ENCODE assay signal across 8 mouse cellular contexts in the genomic region with DNA sequence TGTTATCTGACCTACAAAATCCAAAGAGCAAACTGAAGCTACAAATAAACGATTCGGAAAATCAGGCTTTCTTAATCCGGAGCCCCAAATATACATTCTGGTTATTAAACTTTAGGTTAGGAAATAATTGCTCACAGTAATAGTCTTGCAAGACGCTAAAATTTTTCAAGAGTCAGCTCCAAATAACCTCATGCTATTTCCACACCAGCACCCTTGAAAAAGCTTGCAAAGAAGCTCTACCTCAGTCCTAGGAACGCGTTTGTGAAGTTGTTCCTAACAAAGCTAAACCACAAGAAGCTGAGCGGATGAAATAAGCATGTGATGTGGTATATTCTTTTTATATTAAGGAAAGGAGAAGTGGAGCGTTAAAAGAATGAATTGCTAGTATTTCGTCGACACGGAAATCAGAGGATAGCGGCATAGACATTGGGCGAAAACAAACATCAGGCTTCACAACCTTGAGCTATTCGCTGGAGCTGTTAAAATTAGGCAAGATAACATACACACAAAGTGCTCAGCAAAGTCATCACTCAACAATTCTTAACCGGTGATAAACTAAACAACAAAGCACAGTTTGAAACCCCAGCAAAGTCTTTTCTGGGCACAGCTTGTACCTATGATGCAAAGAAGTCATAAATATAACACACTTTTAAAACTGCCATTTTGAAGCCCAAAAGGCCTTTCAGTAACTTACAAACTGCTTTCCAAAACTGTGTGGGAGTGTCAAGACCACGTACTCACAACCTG. TPM values are rescaled to one million over a fixed set of nuclear protein-coding genes. Genes with fewer than 3 reads are reported as not detected.
A peak's percentile ranks its signal among the peaks of the same experiment; 100 is the strongest.
DNase-seq lines count a peak whose midpoint lies in the region; ATAC-seq lines count a peak whose summit lies in the region.

No protein-coding gene starts in this region.

- peak overlapping the region; percentile 80 for H3K9ac ChIP-seq in hindbrain, embryonic 13.5 days
- peak overlapping the region; percentile 84 for H3K9ac ChIP-seq in midbrain, embryonic 16.5 days (ENCODE audit: low read depth, low read length)

- H3K27me3 ChIP-seq in megakaryocyte, embryonic 14.5 days (replicated peaks): no peaks in the 10 kb centered on the region
- H3K27me3 ChIP-seq in hindbrain, embryonic 13.5 days: 0 out of 2 replicates have a peak, but pooled peaks cover 2% of the 10 kb centered on the region
- no peaks in the 10 kb centered on the region for H3K27me3 ChIP-seq in midbrain, embryonic 16.5 days (ENCODE audit: control insufficient read depth, insufficient read depth, low read depth, low read length)

- H3K9me3 ChIP-seq in megakaryocyte, embryonic 14.5 days: no peaks in the 10 kb centered on the region
- H3K9me3 ChIP-seq in hindbrain, embryonic 13.5 days: no peaks in the 10 kb centered on the region
- H3K9me3 ChIP-seq in midbrain, embryonic 16.5 days (replicated peaks; ENCODE audit: control insufficient read depth, low read length, poor library complexity, severe bottlenecking): no peaks in the 10 kb centered on the region

- 27% methylated on average over 16 of the region's 16 CpGs for WGBS in hindbrain, embryonic 13.5 days
- WGBS in midbrain, embryonic 16.5 days: 22% methylated on average over 16 of the region's 16 CpGs

- peak; percentile 11 for DNase-seq in adrenal gland, postnatal 14 days
- DNase-seq in adrenal gland, adult 18-20 months (ENCODE audit: low spot score in 2 of 2): no peak
- DNase-seq in urinary bladder, adult 18-20 months (ENCODE audit: low spot score in 2 of 2): no peak
- no peak for DNase-seq in layer of hippocampus, adult 11-12 months (ENCODE audit: low spot score)

- no peak for ATAC-seq in megakaryocyte, adult 5-6 weeks (ENCODE audit: poor library complexity, severe bottlenecking)
- ATAC-seq in hindbrain, embryonic 13.5 days (ENCODE audit: low FRiP score): no peak
- no peak for ATAC-seq in midbrain, embryonic 16.5 days

- peaks cover 11% of the 10 kb centered on the region for H3K36me3 ChIP-seq in megakaryocyte, embryonic 14.5 days (replicated peaks; ENCODE audit: low read length)
- peaks cover under 1% of the 10 kb centered on the region; the same call in 1 of the 2 replicates for H3K36me3 ChIP-seq in hindbrain, embryonic 13.5 days
- no peaks in the 10 kb centered on the region for H3K36me3 ChIP-seq in midbrain, embryonic 16.5 days (ENCODE audit: control insufficient read depth, insufficient read depth, low read length)

- peak overlapping the region; percentile 99 for H3K4me3 ChIP-seq in megakaryocyte, embryonic 14.5 days (replicated peaks)
- peak overlapping the region; percentile 58 for H3K4me3 ChIP-seq in hindbrain, embryonic 13.5 days
- H3K4me3 ChIP-seq in midbrain, embryonic 16.5 days (ENCODE audit: low read depth, low read length): peak overlapping the region; percentile 75

- peaks cover 48% of the 10 kb centered on the region for H3K4me1 ChIP-seq in megakaryocyte, embryonic 14.5 days
- H3K4me1 ChIP-seq in hindbrain, embryonic 13.5 days (replicated peaks): peaks cover 40% of the 10 kb centered on the region
- peaks cover 23% of the 10 kb centered on the region for H3K4me1 ChIP-seq in midbrain, embryonic 16.5 days (ENCODE audit: control insufficient read depth, insufficient read depth, low read length)

- H3K27ac ChIP-seq in hindbrain, embryonic 13.5 days: peak overlapping the region; percentile 86
- H3K27ac ChIP-seq in midbrain, embryonic 16.5 days (ENCODE audit: low read length): peak overlapping the region; percentile 85; the same call in 1 of the 2 replicates

- H3K4me2 ChIP-seq in hindbrain, embryonic 13.5 days: peak overlapping the region; percentile 65
- peak overlapping the region; percentile 59 for H3K4me2 ChIP-seq in midbrain, embryonic 16.5 days (ENCODE audit: low read length)

RNA-seq across cellular contexts. Expression of a gene that starts 0.9 kb away (rescaled TPM):
- 68.4 and 75.3 TPM in 2 replicates for total RNA-seq in adrenal gland, postnatal 14 days (2021)
- total RNA-seq in adrenal gland, adult 18-20 months (2021): 10 to 100 TPM; 58.9 to 77.8 TPM
- polyA plus RNA-seq in megakaryocyte, embryonic 14.5 days (2012; ENCODE audit: insufficient read depth, low replicate concordance): 2.2 and 8.8 TPM in 2 replicates
- total RNA-seq in megakaryocyte, adult 5-6 weeks (2015): 200 and 220 TPM in 2 replicates
- total RNA-seq in megakaryocyte, adult 5-6 weeks (2017): 141 and 153 TPM in 2 replicates
- 182 and 193 TPM in 2 replicates for polyA plus RNA-seq in hindbrain, embryonic 13.5 days (2015; fragmentation: Nextera tagmentation; extraction: Ambion mirVana)
- 202 and 208 TPM in 2 replicates for polyA plus RNA-seq in midbrain, embryonic 16.5 days (2015; fragmentation: Nextera tagmentation; extraction: Ambion mirVana)

RNA-seq across cellular contexts. Expression of a gene that starts 40.2 kb away (rescaled TPM):
- 35.0 and 37.9 TPM in 2 replicates for total RNA-seq in adrenal gland, postnatal 14 days (2021)
- 10 to 100 TPM; 36.9 to 40.1 TPM for total RNA-seq in adrenal gland, adult 18-20 months (2021)
- 57.8 TPM in 1 of 2 replicates, not detected in the other for polyA plus RNA-seq in megakaryocyte, embryonic 14.5 days (2012; ENCODE audit: insufficient read depth, low replicate concordance)
- total RNA-seq in megakaryocyte, adult 5-6 weeks (2015): 48.6 and 68.4 TPM in 2 replicates
- total RNA-seq in megakaryocyte, adult 5-6 weeks (2017): 71.0 and 86.9 TPM in 2 replicates
- polyA plus RNA-seq in hindbrain, embryonic 13.5 days (2015; fragmentation: Nextera tagmentation; extraction: Ambion mirVana): 90.3 and 97.2 TPM in 2 replicates
- polyA plus RNA-seq in midbrain, embryonic 16.5 days (2015; fragmentation: Nextera tagmentation; extraction: Ambion mirVana): 82.1 and 84.0 TPM in 2 replicates
